Mouse (Mus musculus): ENCODE measurements at regions not wholly inside any gene's neighbourhood (a gene's known extent, or its start where the extent isn't known, plus 50 kb on each side); places are given as distances from the start of the nearest gene placed in this dataset.

- no peak for DNase-seq (ENCODE audit: low read depth)
Measured at GRCm38 (mm10) chr11:35065959-35066414, 55.0 kb upstream of the Slit3 start.

- DNase-seq (ENCODE audit: low read depth) = no peak
Measured at GRCm38 (mm10) chr11:35057791-35058190, 63.2 kb upstream of the Slit3 start.

- DNase-seq (ENCODE audit: low read depth) = no peak
Measured at GRCm38 (mm10) chr11:35055496-35056125, 65.4 kb upstream of the Slit3 start.

GRCm38 (mm10) chr11:35053613-35053950, 67.4 kb upstream of the Slit3 start:
- DNase-seq (ENCODE audit: low read depth) = no peak

- no peak for DNase-seq (ENCODE audit: low read depth)
Measured at GRCm38 (mm10) chr11:35052856-35053612, 68.0 kb upstream of the Slit3 start.

- no peak for DNase-seq (ENCODE audit: low read depth)
Measured at GRCm38 (mm10) chr11:35049663-35050215, 71.3 kb upstream of the Slit3 start.

- DNase-seq (ENCODE audit: low read depth) = no peak
Measured at GRCm38 (mm10) chr11:35044659-35045058, 76.4 kb upstream of the Slit3 start.

GRCm38 (mm10) chr11:35024448-35024847, 96.6 kb upstream of the Slit3 start:
- no peak for DNase-seq (ENCODE audit: low read depth)

GRCm38 (mm10) chr11:35023813-35024212, 97.2 kb upstream of the Slit3 start:
- DNase-seq (ENCODE audit: low read depth) = no peak

- no peak for DNase-seq (ENCODE audit: low read depth)
Measured at GRCm38 (mm10) chr11:35021990-35022625, 98.9 kb upstream of the Slit3 start.

- DNase-seq (ENCODE audit: low read depth) = no peak
Measured at GRCm38 (mm10) chr11:35016998-35017397, 104.0 kb upstream of the Slit3 start.

GRCm38 (mm10) chr11:35011521-35012476, 109.2 kb upstream of the Slit3 start:
- DNase-seq (ENCODE audit: low read depth) = no peak

- no peak for DNase-seq (ENCODE audit: low read depth)
Measured at GRCm38 (mm10) chr11:35006773-35007567, 114.1 kb upstream of the Slit3 start.

- no peak for DNase-seq (ENCODE audit: low read depth)
Measured at GRCm38 (mm10) chr11:35005143-35005542, 115.9 kb upstream of the Slit3 start.

- no peak for DNase-seq (ENCODE audit: low read depth)
Measured at GRCm38 (mm10) chr11:35004431-35004830, 116.6 kb upstream of the Slit3 start.

- no peak for DNase-seq (ENCODE audit: low read depth)
Measured at GRCm38 (mm10) chr11:35003956-35004355, 117.1 kb upstream of the Slit3 start.

- no peak for DNase-seq (ENCODE audit: low read depth)
Measured at GRCm38 (mm10) chr11:34997906-34998305, 123.1 kb upstream of the Slit3 start.

- no peak for DNase-seq (ENCODE audit: low read depth)
Measured at GRCm38 (mm10) chr11:34995515-34995914, 125.5 kb upstream of the Slit3 start.

GRCm38 (mm10) chr11:34982775-34983457, 138.1 kb upstream of the Slit3 start:
- DNase-seq (ENCODE audit: low read depth) = no peak

GRCm38 (mm10) chr11:34980210-34980609, 140.8 kb upstream of the Slit3 start:
- no peak for DNase-seq (ENCODE audit: low read depth)

Measured in c-Kit-positive CD71-negative TER-119-negative erythroid progenitor cells, embryonic 14.5 days (primary cell).